Mouse (Mus musculus) myocyte (in vitro differentiated cells): ENCODE data around the gene Cd164. TPM values are rescaled to one million over a fixed set of nuclear protein-coding genes. Genes with fewer than 3 reads are reported as not detected.

Experiments
- H3K27me3 ChIP-seq: one replicate; pipeline ENCODE4 v1.6.1; 2011; ENCODE audit not compliant: control insufficient read depth, insufficient read depth, insufficient read length
- H3K36me3 ChIP-seq: one replicate; pipeline ENCODE4 v1.6.1; 2011; ENCODE audit not compliant: control insufficient read depth, insufficient read depth
- H3K4me2 ChIP-seq: one replicate; pipeline ENCODE4 v1.6.1; 2011; ENCODE audit warnings: low read depth, control low read depth
- H3K4me3 ChIP-seq: one replicate; pipeline ENCODE4 v1.5.1; 2011; ENCODE audit warnings: mild to moderate bottlenecking, control low read depth, moderate library complexity
- H3K79me2 ChIP-seq: one replicate; pipeline ENCODE4 v1.6.1; 2011; ENCODE audit not compliant: control insufficient read depth, insufficient read depth
- H3ac ChIP-seq: one replicate; pipeline ENCODE4 v1.6.1; 2011; ENCODE audit not compliant: control insufficient read depth, insufficient read length
- CEBPB ChIP-seq: IDR thresholded peaks from 2 replicates; pipeline ENCODE4 v1.6.1; 2011; ENCODE audit warnings: mild to moderate bottlenecking, moderate library complexity; ENCODE audit not compliant: poor library complexity, insufficient read depth, severe bottlenecking
- E2F4 ChIP-seq: IDR thresholded peaks from one replicate; pipeline ENCODE4 v1.6.1; 2011; ENCODE audit warnings: mild to moderate bottlenecking, control low read depth, moderate library complexity; ENCODE audit not compliant: insufficient read depth
- MAX ChIP-seq: IDR thresholded peaks from one replicate; pipeline ENCODE4 v1.6.1; 2011; ENCODE audit warnings: low read depth, mild to moderate bottlenecking, control low read depth
- MYOD1 ChIP-seq, 3 experiments: IDR thresholded peaks; one replicate each; pipeline ENCODE4 v1.6.1; 2011; ENCODE audit warnings: control low read depth in 2 of 3, low read depth in 2 of 3, mild to moderate bottlenecking in 2 of 3, moderate library complexity in 1 of 3; ENCODE audit not compliant: insufficient read length in 2 of 3, control insufficient read depth in 1 of 3
- MYOG ChIP-seq, 3 experiments: IDR thresholded peaks; one replicate each; pipeline ENCODE4 v1.6.1; 2011; ENCODE audit warnings: control low read depth in 2 of 3, low read depth in 2 of 3, mild to moderate bottlenecking in 2 of 3; ENCODE audit not compliant: insufficient read length in 2 of 3, control insufficient read depth in 1 of 3, insufficient read depth in 1 of 3
- POLR2A ChIP-seq: IDR thresholded peaks from one replicate; pipeline ENCODE4 v1.6.1; 2011; ENCODE audit warnings: low read depth, mild to moderate bottlenecking, control low read depth, moderate library complexity; ENCODE audit not compliant: insufficient read length
- POLR2AphosphoS2 ChIP-seq: IDR thresholded peaks from one replicate; pipeline ENCODE4 v1.6.1; 2011; ENCODE audit warnings: low read depth, control low read depth; ENCODE audit not compliant: insufficient read length
- REST ChIP-seq: IDR thresholded peaks from one replicate; pipeline ENCODE4 v1.6.1; 2011; ENCODE audit warnings: mild to moderate bottlenecking, control low read depth, moderate library complexity; ENCODE audit not compliant: insufficient read depth, insufficient read length
- SRF ChIP-seq: IDR thresholded peaks from one replicate; pipeline ENCODE4 v1.6.1; 2011; ENCODE audit warnings: low read depth; ENCODE audit not compliant: control insufficient read depth, insufficient read length
- TCF12 ChIP-seq: IDR thresholded peaks from one replicate; pipeline ENCODE4 v1.6.1; 2011; ENCODE audit warnings: mild to moderate bottlenecking, control low read depth; ENCODE audit not compliant: poor library complexity, insufficient read depth, severe bottlenecking
- TCF3 ChIP-seq: IDR thresholded peaks from one replicate; pipeline ENCODE4 v1.6.1; 2011; ENCODE audit warnings: low read depth, control low read depth; ENCODE audit not compliant: insufficient read length
- USF1 ChIP-seq: IDR thresholded peaks from one replicate; pipeline ENCODE4 v1.6.1; 2011; ENCODE audit warnings: low read depth, mild to moderate bottlenecking, control low read depth, moderate library complexity
- polyA plus RNA-seq: library from polyadenylated mRNA; unstranded; fragments of >200 nt; fragmentation: generic; extraction: Trizol; gene quantifications from one replicate; pipeline ENCODE4 v1.2.1, GENCODE M21; 2012; ENCODE audit warnings: missing spikeins

The Cd164 gene
- polyA plus RNA-seq, 1 experiment = 203 TPM

DNA sequence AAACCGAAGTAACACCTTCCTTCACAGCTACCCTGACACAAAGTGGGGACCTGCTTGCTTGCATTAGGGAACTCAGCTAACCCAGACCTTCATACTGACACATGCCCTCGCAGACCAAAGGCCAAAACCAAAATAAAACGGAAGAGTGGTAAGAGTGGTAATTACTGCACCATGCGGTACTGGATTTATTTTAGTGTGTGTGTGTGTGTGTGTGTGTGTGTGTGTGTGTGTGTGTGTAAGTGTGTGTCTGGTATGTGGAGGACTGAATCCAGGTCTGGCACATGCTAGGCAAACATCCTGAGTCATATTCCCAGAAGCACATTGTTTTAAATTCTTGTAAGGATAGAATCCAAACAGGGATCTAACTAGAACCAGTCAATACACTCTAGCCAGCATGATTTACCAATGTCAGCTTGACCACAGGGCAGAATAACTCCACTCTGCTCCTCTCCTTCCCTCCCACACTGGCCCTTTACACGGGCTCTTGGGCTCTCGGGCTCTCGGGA is 57.2 kb downstream of the Cd164 start:
- Histone ChIP-seq H3K36me3 (no peaks in the 10 kb centered on the region), H3K27me3 (no peaks in the 10 kb centered on the region), H3K79me2 (no peaks in the 10 kb centered on the region), H3ac (no peak overlapping the region), H3K4me3 (no peak overlapping the region), H3K4me2 (no peak overlapping the region)
- no peak for TF ChIP-seq E2F4
- TF ChIP-seq USF1 = no peak
- TF ChIP-seq SRF = no peak
- TF ChIP-seq TCF12 = no peak
- TF ChIP-seq MAX = no peak
- TF ChIP-seq TCF3 = no peak
- TF ChIP-seq MYOD1 (IDR thresholded peaks at IDR 0.05; ENCODE audit: control insufficient read depth in 1 of 3, insufficient read length in 2 of 3, low read depth in 2 of 3) = no peak
- TF ChIP-seq REST = no peak
- no peak for TF ChIP-seq CEBPB
- TF ChIP-seq POLR2AphosphoS2 = no peak
- TF ChIP-seq MYOG (IDR thresholded peaks at IDR 0.05; ENCODE audit: control insufficient read depth in 1 of 3, insufficient read depth in 1 of 3, insufficient read length in 2 of 3, low read depth in 2 of 3) = no peak
- no peak for TF ChIP-seq POLR2A

DNA sequence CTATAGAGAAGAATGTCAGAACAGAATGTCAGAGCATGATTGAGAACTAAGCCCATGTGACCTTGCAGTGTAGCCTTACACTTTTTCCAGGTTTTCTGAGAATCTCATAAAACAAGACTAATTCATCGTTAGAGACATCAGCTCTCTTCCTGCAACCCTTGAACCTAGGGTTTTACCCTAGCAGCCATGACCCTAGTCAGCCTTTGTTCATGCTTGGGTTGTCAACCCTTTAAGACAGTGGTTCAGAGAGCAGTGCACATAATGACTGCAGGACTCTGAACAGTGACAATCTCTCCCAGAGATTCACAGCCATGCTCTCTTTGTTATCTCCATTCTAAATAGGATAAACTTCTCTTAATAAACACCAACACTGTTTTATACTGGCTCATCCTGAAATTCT is 59.3 kb downstream of the Cd164 start:
- Histone ChIP-seq H3K4me3 (no peak overlapping the region), H3K4me2 (no peak overlapping the region)
- TF ChIP-seq E2F4 = no peak
- TF ChIP-seq MYOG (IDR thresholded peaks at IDR 0.05; ENCODE audit: control insufficient read depth in 1 of 3, insufficient read depth in 1 of 3, insufficient read length in 2 of 3, low read depth in 2 of 3) = no peak
- TF ChIP-seq POLR2A = no peak

GRCm38 (mm10) chr10:41580441-41580840 is 61.2 kb downstream of the Cd164 start:
- Histone ChIP-seq H3K79me2 (no peaks in the 10 kb centered on the region), H3K4me3 (no peak overlapping the region), H3K4me2 (no peak overlapping the region), H3K36me3 (no peaks in the 10 kb centered on the region), H3K27me3 (no peaks in the 10 kb centered on the region), H3ac (no peak overlapping the region)
- no peak for TF ChIP-seq USF1
- TF ChIP-seq TCF12 = no peak
- no peak for TF ChIP-seq SRF
- TF ChIP-seq MAX = no peak
- TF ChIP-seq MYOG (IDR thresholded peaks at IDR 0.05; ENCODE audit: control insufficient read depth in 1 of 3, insufficient read depth in 1 of 3, insufficient read length in 2 of 3, low read depth in 2 of 3) = no peak
- no peak for TF ChIP-seq MYOD1 (IDR thresholded peaks at IDR 0.05; ENCODE audit: control insufficient read depth in 1 of 3, insufficient read length in 2 of 3, low read depth in 2 of 3)
- TF ChIP-seq TCF3 = no peak
- no peak for TF ChIP-seq POLR2AphosphoS2
- TF ChIP-seq CEBPB = no peak

More for the DNA sequence above, 59.3 kb downstream of the Cd164 start:
- H3K36me3 ChIP-seq = no peaks in the 10 kb centered on the region
- no peak overlapping the region for H3ac ChIP-seq
- no peaks in the 10 kb centered on the region for H3K27me3 ChIP-seq
- H3K79me2 ChIP-seq = no peaks in the 10 kb centered on the region

Other genes starting within 250 kb of the Cd164 start
- 11.9 TPM for gene Fig4, start 216.2 kb upstream of the Cd164 start, polyA plus RNA-seq
- gene Ak9, start 215.4 kb upstream of the Cd164 start, polyA plus RNA-seq = not detected
- 7.6 TPM for gene Zbtb24, start 69.0 kb upstream of the Cd164 start, polyA plus RNA-seq
- 77.0 TPM for gene Mical1, start 43.1 kb upstream of the Cd164 start, polyA plus RNA-seq
- gene Smpd2, start 29.0 kb upstream of the Cd164 start, polyA plus RNA-seq = 26.4 TPM
- 0.64 TPM for gene Ppil6, start 29.0 kb upstream of the Cd164 start, polyA plus RNA-seq
- 5.0 TPM for gene Ccdc162, start 197.2 kb downstream of the Cd164 start, polyA plus RNA-seq